Mouse (Mus musculus): ENCODE data around the gene Eif4b. TPM values are rescaled to one million over a fixed set of nuclear protein-coding genes. Genes with fewer than 3 reads are reported as not detected.

Eif4b gene
- 165 and 199 TPM in 2 replicates for polyA plus RNA-seq (2012; rRNA removed)
- 133 and 134 TPM in 2 replicates for polyA plus RNA-seq (2014; fragmentation: Nextera tagmentation; extraction: Ambion mirVana)

GRCm38 (mm10) chr15:102073559-102074069, at the start of gene Eif4b:
Eif4b (plus strand) TSS chr15:102073773.
- H3K27me3 ChIP-seq (ENCODE audit: control insufficient read depth, insufficient read depth, low read length) = no peaks in the 10 kb centered on the region
- peak; percentile 98 for DNase-seq (ENCODE audit: low spot score)
- peak within 1 kb of the TSS; percentile 98 for H3K4me3 ChIP-seq (replicated peaks; ENCODE audit: low read length)
- H3K9me3 ChIP-seq (ENCODE audit: control insufficient read depth, low read length) = no peaks in the 10 kb centered on the region
- no peaks in the 10 kb centered on the region for H3K36me3 ChIP-seq (ENCODE audit: control insufficient read depth, insufficient read depth, low read length)
- peak within 1 kb of the TSS; percentile 83 for H3K9ac ChIP-seq (ENCODE audit: low read depth, low read length, severe bottlenecking)
- peak; percentile 57; the same call in 1 of the 2 replicates for TF ChIP-seq POLR2A (IDR thresholded peaks at IDR 0.05; ENCODE audit: borderline replicate concordance, extremely low read depth, insufficient read depth, insufficient read length)
- peak; percentile 94 for ATAC-seq (ENCODE audit: low FRiP score, low read depth)
- H3K27ac ChIP-seq (replicated peaks; ENCODE audit: low read depth, low read length) = peak within 1 kb of the TSS; percentile 95
- H3K4me2 ChIP-seq (replicated peaks; ENCODE audit: low read depth, low read length, severe bottlenecking) = peak within 1 kb of the TSS; percentile 65
- WGBS = under 1% methylated on average over 52 of the region's 58 CpGs
- peaks cover 12% of the 10 kb centered on the region; the same call in 1 of the 2 replicates for H3K4me1 ChIP-seq (ENCODE audit: control insufficient read depth, insufficient read depth, low read length)

- no peak for TF ChIP-seq POLR2A (IDR thresholded peaks at IDR 0.05; ENCODE audit: borderline replicate concordance, extremely low read depth, insufficient read depth, insufficient read length)
- 70% methylated on average over 8 of the region's 8 CpGs for WGBS
These were observed 49.7 kb upstream of the Eif4b start for GRCm38 (mm10) chr15:102023888-102024287.

GRCm38 (mm10) chr15:102025136-102025872, 48.3 kb upstream of the Eif4b start:
- peak; percentile 28; the same call in 1 of the 2 replicates for ATAC-seq (ENCODE audit: low FRiP score, low read depth)
- 6% methylated on average over 22 of the region's 22 CpGs for WGBS
- Histone ChIP-seq H3K9ac (ENCODE audit: low read depth, low read length, severe bottlenecking) (peak overlapping the region; percentile 18), H3K27ac (replicated peaks; ENCODE audit: low read depth, low read length) (0 out of 2 replicates have a peak overlapping the region, but pooled peaks have one; percentile 1), H3K4me3 (replicated peaks; ENCODE audit: low read length) (no peak overlapping the region), H3K4me1 (ENCODE audit: control insufficient read depth, insufficient read depth, low read length) (peaks cover 22% of the 10 kb centered on the region), H3K4me2 (replicated peaks; ENCODE audit: low read depth, low read length, severe bottlenecking) (peak overlapping the region; percentile 36; the same call in 1 of the 2 replicates), H3K27me3 (ENCODE audit: control insufficient read depth, insufficient read depth, low read length) (peaks cover 26% of the 10 kb centered on the region), H3K36me3 (ENCODE audit: control insufficient read depth, insufficient read depth, low read length) (no peaks in the 10 kb centered on the region), H3K9me3 (ENCODE audit: control insufficient read depth, low read length) (no peaks in the 10 kb centered on the region)
- no peak for DNase-seq (ENCODE audit: low spot score)
- no peak for TF ChIP-seq POLR2A (IDR thresholded peaks at IDR 0.05; ENCODE audit: borderline replicate concordance, extremely low read depth, insufficient read depth, insufficient read length)

More at GRCm38 (mm10) chr15:102023888-102024287, 49.7 kb upstream of the Eif4b start:
- Histone ChIP-seq H3K27ac (replicated peaks; ENCODE audit: low read depth, low read length) (no peak overlapping the region), H3K4me3 (replicated peaks; ENCODE audit: low read length) (no peak overlapping the region), H3K9me3 (ENCODE audit: control insufficient read depth, low read length) (no peaks in the 10 kb centered on the region), H3K9ac (ENCODE audit: low read depth, low read length, severe bottlenecking) (no peak overlapping the region), H3K27me3 (ENCODE audit: control insufficient read depth, insufficient read depth, low read length) (peaks cover 26% of the 10 kb centered on the region), H3K36me3 (ENCODE audit: control insufficient read depth, insufficient read depth, low read length) (no peaks in the 10 kb centered on the region), H3K4me2 (replicated peaks; ENCODE audit: low read depth, low read length, severe bottlenecking) (no peak overlapping the region), H3K4me1 (ENCODE audit: control insufficient read depth, insufficient read depth, low read length) (peaks cover 22% of the 10 kb centered on the region)
- DNase-seq (ENCODE audit: low spot score) (no peak), ATAC-seq (ENCODE audit: low FRiP score, low read depth) (no peak)

- Histone ChIP-seq H3K9me3 (ENCODE audit: control insufficient read depth, low read length) (no peaks in the 10 kb centered on the region), H3K27ac (replicated peaks; ENCODE audit: low read depth, low read length) (no peak overlapping the region), H3K4me1 (ENCODE audit: control insufficient read depth, insufficient read depth, low read length) (peaks cover 22% of the 10 kb centered on the region), H3K4me3 (replicated peaks; ENCODE audit: low read length) (no peak overlapping the region), H3K36me3 (ENCODE audit: control insufficient read depth, insufficient read depth, low read length) (no peaks in the 10 kb centered on the region), H3K9ac (ENCODE audit: low read depth, low read length, severe bottlenecking) (no peak overlapping the region), H3K27me3 (ENCODE audit: control insufficient read depth, insufficient read depth, low read length) (peaks cover 26% of the 10 kb centered on the region), H3K4me2 (replicated peaks; ENCODE audit: low read depth, low read length, severe bottlenecking) (no peak overlapping the region)
- ATAC-seq (ENCODE audit: low FRiP score, low read depth) (no peak), DNase-seq (ENCODE audit: low spot score) (no peak)
- 11% methylated on average over 12 of the region's 12 CpGs for WGBS
- TF ChIP-seq POLR2A (IDR thresholded peaks at IDR 0.05; ENCODE audit: borderline replicate concordance, extremely low read depth, insufficient read depth, insufficient read length) = no peak
These were observed 47.1 kb upstream of the Eif4b start for GRCm38 (mm10) chr15:102026430-102026829.

- H3K9me3 ChIP-seq (ENCODE audit: control insufficient read depth, low read length) = no peaks in the 10 kb centered on the region
- no peak for DNase-seq (ENCODE audit: low spot score)
- peaks cover 26% of the 10 kb centered on the region for H3K27me3 ChIP-seq (ENCODE audit: control insufficient read depth, insufficient read depth, low read length)
- no peak for TF ChIP-seq POLR2A (IDR thresholded peaks at IDR 0.05; ENCODE audit: borderline replicate concordance, extremely low read depth, insufficient read depth, insufficient read length)
- peaks cover 22% of the 10 kb centered on the region for H3K4me1 ChIP-seq (ENCODE audit: control insufficient read depth, insufficient read depth, low read length)
- H3K4me3 ChIP-seq (replicated peaks; ENCODE audit: low read length) = peak within 1 kb of the TSS; percentile 37
- WGBS = 1% methylated on average over 28 of the region's 28 CpGs
- H3K4me2 ChIP-seq (replicated peaks; ENCODE audit: low read depth, low read length, severe bottlenecking) = peak within 1 kb of the TSS; percentile 46
- H3K9ac ChIP-seq (ENCODE audit: low read depth, low read length, severe bottlenecking) = peak within 1 kb of the TSS; percentile 49
- no peak within 1 kb of the TSS for H3K27ac ChIP-seq (replicated peaks; ENCODE audit: low read depth, low read length)
- ATAC-seq (ENCODE audit: low FRiP score, low read depth) = no peak
- H3K36me3 ChIP-seq (ENCODE audit: control insufficient read depth, insufficient read depth, low read length) = no peaks in the 10 kb centered on the region
These were observed 45.5 kb upstream of the Eif4b start, which contains the start of gene Krt18 for GRCm38 (mm10) chr15:102028040-102028439. Krt18 (plus strand) TSS chr15:102028180.
